Mouse (Mus musculus): ENCODE results near the gene Id1. TPM values are rescaled to one million over a fixed set of nuclear protein-coding genes. Genes with fewer than 3 reads are reported as not detected.

The Id1 gene
- polyA plus RNA-seq, 1 experiment from 2014 or later = 228 TPM

- Histone ChIP-seq H3K9ac (ENCODE audit: low read length) (no peak overlapping the region), H3K4me3 (ENCODE audit: low read depth, low read length) (no peak overlapping the region), H3K27ac (replicated peaks) (0 out of 2 replicates have a peak overlapping the region, but pooled peaks have one; percentile 35), H3K4me1 (replicated peaks; ENCODE audit: control insufficient read depth, insufficient read depth) (peaks cover 13% of the 10 kb centered on the region; the same call in 1 of the 2 replicates), H3K36me3 (ENCODE audit: control insufficient read depth, insufficient read depth, low read length) (peaks cover 11% of the 10 kb centered on the region; the same call in 1 of the 2 replicates), H3K27me3 (ENCODE audit: control insufficient read depth, insufficient read depth, low read length) (no peaks in the 10 kb centered on the region), H3K9me3 (ENCODE audit: control insufficient read depth, low read length) (no peaks in the 10 kb centered on the region), H3K4me2 (replicated peaks; ENCODE audit: low read depth) (no peak overlapping the region)
- no peak for TF ChIP-seq CTCF (IDR thresholded peaks at IDR 0.05; ENCODE audit: low read depth)
- no peak for TF ChIP-seq EP300 (optimal IDR thresholded peaks at IDR 0.05)
- ATAC-seq (ENCODE audit: low FRiP score, low TSS enrichment) (no peak), DNase-seq (ENCODE audit: low spot score) (no peak)
- 88% methylated on average over 5 of the region's 5 CpGs for WGBS
Measured at GRCm38 (mm10) chr2:152709066-152709465, 27.0 kb upstream of the Id1 start.

- TF ChIP-seq CTCF (IDR thresholded peaks at IDR 0.05; ENCODE audit: low read depth) (no peak), EP300 (optimal IDR thresholded peaks at IDR 0.05) (peak; percentile 81)
- no peaks in the 10 kb centered on the region for H3K27me3 ChIP-seq (ENCODE audit: control insufficient read depth, insufficient read depth, low read length)
- H3K4me1 ChIP-seq (replicated peaks; ENCODE audit: control insufficient read depth, insufficient read depth) = no peaks in the 10 kb centered on the region
- no peak overlapping the region for H3K4me2 ChIP-seq (replicated peaks; ENCODE audit: low read depth)
- H3K27ac ChIP-seq (replicated peaks) = peak overlapping the region; percentile 65
- H3K36me3 ChIP-seq (ENCODE audit: control insufficient read depth, insufficient read depth, low read length) = no peaks in the 10 kb centered on the region
- DNase-seq (ENCODE audit: low spot score) (peak; percentile 68), ATAC-seq (ENCODE audit: low FRiP score, low TSS enrichment) (peak; percentile 87)
- no peak overlapping the region for H3K9ac ChIP-seq (ENCODE audit: low read length)
- H3K9me3 ChIP-seq (ENCODE audit: control insufficient read depth, low read length) = no peaks in the 10 kb centered on the region
- WGBS = 29% methylated on average over 6 of the region's 6 CpGs
- H3K4me3 ChIP-seq (ENCODE audit: low read depth, low read length) = no peak overlapping the region
Measured at GRCm38 (mm10) chr2:152716241-152716772, 19.7 kb upstream of the Id1 start.

- no peak overlapping the region for H3K27ac ChIP-seq (replicated peaks)
Measured at GRCm38 (mm10) chr2:152717652-152718051, 18.4 kb upstream of the Id1 start.

GRCm38 (mm10) chr2:152718076-152718475, 18.0 kb upstream of the Id1 start:
- Histone ChIP-seq H3K4me2 (replicated peaks; ENCODE audit: low read depth) (no peak overlapping the region), H3K9ac (ENCODE audit: low read length) (no peak overlapping the region), H3K4me3 (ENCODE audit: low read depth, low read length) (no peak overlapping the region), H3K36me3 (ENCODE audit: control insufficient read depth, insufficient read depth, low read length) (no peaks in the 10 kb centered on the region), H3K9me3 (ENCODE audit: control insufficient read depth, low read length) (no peaks in the 10 kb centered on the region), H3K27ac (replicated peaks) (no peak overlapping the region), H3K4me1 (replicated peaks; ENCODE audit: control insufficient read depth, insufficient read depth) (no peaks in the 10 kb centered on the region), H3K27me3 (ENCODE audit: control insufficient read depth, insufficient read depth, low read length) (no peaks in the 10 kb centered on the region)
- WGBS = 46% methylated on average over 6 of the region's 6 CpGs
- TF ChIP-seq CTCF (IDR thresholded peaks at IDR 0.05; ENCODE audit: low read depth) (no peak), EP300 (optimal IDR thresholded peaks at IDR 0.05) (no peak)
- no peak for ATAC-seq (ENCODE audit: low FRiP score, low TSS enrichment)
- no peak for DNase-seq (ENCODE audit: low spot score)

More at GRCm38 (mm10) chr2:152717652-152718051, 18.4 kb upstream of the Id1 start:
- Histone ChIP-seq H3K36me3 (ENCODE audit: control insufficient read depth, insufficient read depth, low read length) (no peaks in the 10 kb centered on the region), H3K4me2 (replicated peaks; ENCODE audit: low read depth) (no peak overlapping the region), H3K4me3 (ENCODE audit: low read depth, low read length) (no peak overlapping the region), H3K9ac (ENCODE audit: low read length) (no peak overlapping the region), H3K4me1 (replicated peaks; ENCODE audit: control insufficient read depth, insufficient read depth) (no peaks in the 10 kb centered on the region), H3K9me3 (ENCODE audit: control insufficient read depth, low read length) (no peaks in the 10 kb centered on the region), H3K27me3 (ENCODE audit: control insufficient read depth, insufficient read depth, low read length) (no peaks in the 10 kb centered on the region)
- no peak for DNase-seq (ENCODE audit: low spot score)
- TF ChIP-seq EP300 (optimal IDR thresholded peaks at IDR 0.05) (no peak), CTCF (IDR thresholded peaks at IDR 0.05; ENCODE audit: low read depth) (no peak)
- WGBS = 55% methylated on average over 11 of the region's 11 CpGs
- ATAC-seq (ENCODE audit: low FRiP score, low TSS enrichment) = no peak

GRCm38 (mm10) chr2:152723651-152724331, 12.3 kb upstream of the Id1 start:
- Histone ChIP-seq H3K4me1 (replicated peaks; ENCODE audit: control insufficient read depth, insufficient read depth) (peaks cover 9% of the 10 kb centered on the region), H3K9ac (ENCODE audit: low read length) (peak overlapping the region; percentile 61), H3K27me3 (ENCODE audit: control insufficient read depth, insufficient read depth, low read length) (no peaks in the 10 kb centered on the region), H3K4me2 (replicated peaks; ENCODE audit: low read depth) (peak overlapping the region; percentile 50), H3K36me3 (ENCODE audit: control insufficient read depth, insufficient read depth, low read length) (no peaks in the 10 kb centered on the region), H3K9me3 (ENCODE audit: control insufficient read depth, low read length) (no peaks in the 10 kb centered on the region), H3K27ac (replicated peaks) (0 out of 2 replicates have a peak overlapping the region, but pooled peaks have one; percentile 13), H3K4me3 (ENCODE audit: low read depth, low read length) (peak overlapping the region; percentile 22)
- WGBS = 8% methylated on average over 37 of the region's 37 CpGs
- TF ChIP-seq EP300 (optimal IDR thresholded peaks at IDR 0.05) = no peak
- TF ChIP-seq CTCF (IDR thresholded peaks at IDR 0.05; ENCODE audit: low read depth) = no peak
- DNase-seq (ENCODE audit: low spot score) = peak; percentile 52
- ATAC-seq (ENCODE audit: low FRiP score, low TSS enrichment) = no peak

- H3K4me1 ChIP-seq (replicated peaks; ENCODE audit: control insufficient read depth, insufficient read depth) = peaks cover 9% of the 10 kb centered on the region
- H3K4me3 ChIP-seq (ENCODE audit: low read depth, low read length) = peak overlapping the region; percentile 22; the same call in 1 of the 2 replicates
- peak overlapping the region; percentile 61; the same call in 1 of the 2 replicates for H3K9ac ChIP-seq (ENCODE audit: low read length)
- 78% methylated on average over 3 of the region's 3 CpGs for WGBS
- 0 out of 2 replicates have a peak overlapping the region, but pooled peaks have one; percentile 13 for H3K27ac ChIP-seq (replicated peaks)
- DNase-seq (ENCODE audit: low spot score) (no peak), ATAC-seq (ENCODE audit: low FRiP score, low TSS enrichment) (no peak)
- no peaks in the 10 kb centered on the region for H3K27me3 ChIP-seq (ENCODE audit: control insufficient read depth, insufficient read depth, low read length)
- TF ChIP-seq CTCF (IDR thresholded peaks at IDR 0.05; ENCODE audit: low read depth) (no peak), EP300 (optimal IDR thresholded peaks at IDR 0.05) (no peak)
- peak overlapping the region; percentile 50 for H3K4me2 ChIP-seq (replicated peaks; ENCODE audit: low read depth)
- H3K9me3 ChIP-seq (ENCODE audit: control insufficient read depth, low read length) = no peaks in the 10 kb centered on the region
- H3K36me3 ChIP-seq (ENCODE audit: control insufficient read depth, insufficient read depth, low read length) = no peaks in the 10 kb centered on the region
Measured at GRCm38 (mm10) chr2:152724332-152724723, 11.7 kb upstream of the Id1 start.
